Mouse (Mus musculus) thymus, adult 2 months (tissue): Measurements from ENCODE around the gene Psd4. TPM values are rescaled to one million over a fixed set of nuclear protein-coding genes. Genes with fewer than 3 reads are reported as not detected.
A peak's percentile ranks its signal among the peaks of the same experiment; 100 is the strongest.

Experiments used
- DNase-seq: peaks from one replicate; pipeline ENCODE4 v3.0.0; 2021
- H3K27ac ChIP-seq: fragments of 200-500 bp; 2 replicates; pipeline ENCODE4 v1.5.1; 2012; ENCODE audit warnings: low read length, control low read depth; ENCODE audit not compliant: control insufficient read depth, insufficient read depth
- H3K27me3 ChIP-seq: fragments of 200-500 bp; 2 replicates; pipeline ENCODE4 v1.6.1; 2012; ENCODE audit warnings: mild to moderate bottlenecking, low read length, moderate library complexity, mixed read lengths; ENCODE audit not compliant: control insufficient read depth, insufficient read depth
- H3K36me3 ChIP-seq: fragments of 200-500 bp; 2 replicates; pipeline ENCODE4 v1.6.1; 2012; ENCODE audit warnings: mild to moderate bottlenecking, low read length, moderate library complexity; ENCODE audit not compliant: control insufficient read depth, insufficient read depth
- H3K4me1 ChIP-seq: fragments of 200-500 bp; replicated peaks from 2 replicates; pipeline ENCODE4 v1.6.1; 2012; ENCODE audit warnings: low read length; ENCODE audit not compliant: control insufficient read depth, insufficient read depth
- H3K4me3 ChIP-seq: fragments of 200-500 bp; 2 replicates; pipeline ENCODE4 v1.5.1; 2012; ENCODE audit warnings: mild to moderate bottlenecking, low read length, control low read depth, moderate library complexity; ENCODE audit not compliant: control insufficient read depth, insufficient read depth
- CTCF ChIP-seq: fragments of 200-500 bp; IDR thresholded peaks from 2 replicates; pipeline ENCODE4 v1.5.1; 2012; ENCODE audit warnings: mild to moderate bottlenecking, control low read depth, low read length, moderate library complexity, borderline replicate concordance; ENCODE audit not compliant: control insufficient read depth, poor library complexity, insufficient read depth; ENCODE audit errors: extremely low read depth
- POLR2A ChIP-seq: fragments of 200-500 bp; IDR thresholded peaks from 2 replicates; pipeline ENCODE4 v1.6.1; 2012; ENCODE audit warnings: mild to moderate bottlenecking, low read length, control low read depth, moderate library complexity; ENCODE audit not compliant: control insufficient read depth, poor library complexity, insufficient read depth; ENCODE audit errors: extremely low read depth
- WGBS: fragments of 180-500 bp; shearing (Covaris S2); methylation state at CpG from one replicate; pipeline ENCODE4 v1.1.7; 2018; 5-methylcytosine and 5-hydroxymethylcytosine counted together
- polyA plus RNA-seq: library from polyadenylated mRNA; depleted of rRNA; stranded (reverse); fragments of >200 nt; gene quantifications from 2 replicates; pipeline ENCODE4 v1.2.3, GENCODE M21; 2012

Gene Psd4
- polyA plus RNA-seq, 1 experiment: 95.6 TPM

GRCm38 (mm10) chr2:24345056-24345455 lies 22.3 kb upstream of the Psd4 start:
- Histone ChIP-seq H3K4me1 (no peaks in the 10 kb centered on the region), H3K4me3 (no peak overlapping the region), H3K27ac (no peak overlapping the region), H3K27me3 (no peaks in the 10 kb centered on the region), H3K36me3 (no peaks in the 10 kb centered on the region)
- TF ChIP-seq POLR2A: no peak
- TF ChIP-seq CTCF: no peak
- no peak for DNase-seq
- 83% methylated on average over 8 of the region's 8 CpGs for WGBS

GRCm38 (mm10) chr2:24347926-24348325 lies 19.5 kb upstream of the Psd4 start:
- TF ChIP-seq CTCF (no peak), POLR2A (no peak)
- Histone ChIP-seq H3K27me3 (no peaks in the 10 kb centered on the region), H3K36me3 (no peaks in the 10 kb centered on the region), H3K27ac (no peak overlapping the region), H3K4me1 (no peaks in the 10 kb centered on the region), H3K4me3 (no peak overlapping the region)
- DNase-seq: no peak
- WGBS: 90% methylated on average over 1 of the region's 1 CpGs

- WGBS: 89% methylated on average over 2 of the region's 2 CpGs
- H3K4me1 ChIP-seq: no peaks in the 10 kb centered on the region
These were observed 16.2 kb upstream of the Psd4 start for GRCm38 (mm10) chr2:24351159-24351558.

DNA sequence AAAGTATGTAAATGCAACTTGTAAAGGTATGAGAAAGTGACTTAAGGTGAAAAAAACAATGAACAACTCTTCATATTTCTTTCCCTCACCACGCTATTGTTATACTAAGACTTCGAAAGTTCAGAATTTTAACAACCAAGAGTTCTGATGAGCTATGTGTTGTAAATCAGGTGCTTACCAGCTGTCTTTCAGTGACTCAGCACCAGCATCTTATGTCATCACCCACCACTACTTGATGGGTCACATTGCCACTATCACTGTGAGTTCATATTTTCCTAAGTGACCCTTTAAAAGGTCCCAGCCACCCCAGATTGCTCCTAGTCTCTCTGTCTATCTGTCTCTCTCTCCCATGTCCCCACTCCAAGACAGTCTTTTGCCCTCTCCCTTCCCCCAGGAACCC lies 14.3 kb upstream of the Psd4 start:
- Histone ChIP-seq H3K36me3 (no peaks in the 10 kb centered on the region), H3K4me3 (no peak overlapping the region), H3K27me3 (no peaks in the 10 kb centered on the region), H3K27ac (no peak overlapping the region), H3K4me1 (no peaks in the 10 kb centered on the region)
- DNase-seq: no peak
- no peak for TF ChIP-seq CTCF
- no peak for TF ChIP-seq POLR2A
- WGBS: 96% methylated on average over 2 of the region's 2 CpGs

More at GRCm38 (mm10) chr2:24351159-24351558, 16.2 kb upstream of the Psd4 start:
- Histone ChIP-seq H3K4me3 (no peak overlapping the region), H3K36me3 (no peaks in the 10 kb centered on the region), H3K27ac (no peak overlapping the region), H3K27me3 (no peaks in the 10 kb centered on the region)
- TF ChIP-seq CTCF (no peak), POLR2A (no peak)
- no peak for DNase-seq

DNA sequence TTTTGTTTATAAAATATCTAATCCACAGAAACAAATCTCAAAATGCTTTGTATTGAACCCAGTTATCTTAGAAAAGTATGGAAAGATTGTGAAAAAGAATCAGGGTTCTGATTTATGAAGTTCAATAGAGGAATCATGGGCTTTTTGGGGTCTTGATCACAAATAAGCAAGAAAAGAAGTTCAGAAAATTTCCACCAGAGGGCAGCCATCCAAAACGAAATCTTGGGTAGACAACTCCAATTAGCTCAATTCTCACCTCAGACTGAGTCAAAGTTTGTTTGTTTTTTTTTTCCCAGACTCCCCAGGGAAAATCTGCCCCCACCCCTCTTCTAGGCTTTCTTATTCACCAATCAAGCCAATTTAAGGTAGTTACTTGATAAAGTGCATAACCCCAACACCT lies 9.7 kb upstream of the Psd4 start:
- WGBS: 3% methylated on average over 1 of the region's 1 CpGs
- Histone ChIP-seq H3K27ac (no peak overlapping the region), H3K36me3 (no peaks in the 10 kb centered on the region), H3K4me1 (no peaks in the 10 kb centered on the region), H3K27me3 (no peaks in the 10 kb centered on the region), H3K4me3 (no peak overlapping the region)
- DNase-seq: peak; percentile 62
- TF ChIP-seq POLR2A: no peak
- no peak for TF ChIP-seq CTCF

- 91% methylated on average over 1 of the region's 1 CpGs for WGBS
- H3K4me3 ChIP-seq: no peak overlapping the region
- H3K4me1 ChIP-seq: no peaks in the 10 kb centered on the region
- no peaks in the 10 kb centered on the region for H3K36me3 ChIP-seq
- TF ChIP-seq CTCF (no peak), POLR2A (no peak)
- no peaks in the 10 kb centered on the region for H3K27me3 ChIP-seq
- H3K27ac ChIP-seq: no peak overlapping the region
- DNase-seq: no peak
These were observed 8.0 kb upstream of the Psd4 start for GRCm38 (mm10) chr2:24359347-24359746.

DNA sequence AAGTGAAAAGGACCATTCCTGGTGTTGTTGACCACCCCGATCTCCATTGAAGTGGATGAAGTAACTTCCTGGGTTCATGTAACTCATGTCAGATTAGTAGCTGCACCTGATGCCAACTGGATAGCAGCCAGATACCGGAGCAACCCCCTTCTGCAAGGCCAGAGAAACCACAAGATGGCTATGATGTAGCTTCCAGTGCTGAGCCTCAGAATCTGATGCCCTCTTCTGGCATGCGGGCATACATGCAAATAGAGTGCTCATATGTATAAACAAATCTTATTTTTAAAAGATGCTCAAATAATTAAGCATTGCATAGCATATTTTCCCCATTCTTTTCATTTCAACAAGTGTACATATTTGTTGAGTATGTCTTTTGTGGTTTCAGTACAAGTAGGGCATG lies 3.6 kb upstream of the Psd4 start:
- TF ChIP-seq CTCF: no peak
- Histone ChIP-seq H3K27ac (no peak overlapping the region), H3K4me1 (peaks cover 10% of the 10 kb centered on the region), H3K4me3 (no peak overlapping the region), H3K36me3 (no peaks in the 10 kb centered on the region), H3K27me3 (no peaks in the 10 kb centered on the region)
- 24% methylated on average over 3 of the region's 3 CpGs for WGBS
- DNase-seq: no peak
